Mouse (Mus musculus) layer of hippocampus, adult 2 months (tissue): ENCODE measurements at regions not wholly inside any gene's neighbourhood (a gene's known extent, or its start where the extent isn't known, plus 50 kb on each side); places are given as distances from the start of the nearest gene placed in this dataset.

Source experiments
- DNase-seq, 2 experiments: peaks; one replicate each; pipeline ENCODE4 v3.0.0; 2022; ENCODE audit warnings: low spot score in 2 of 2
- H3K27ac ChIP-seq: fragments of 200-600 bp; 2 replicates; pipeline ENCODE4 v1.8.1; 2022
- H3K4me3 ChIP-seq: fragments of 200-600 bp; 2 replicates; pipeline ENCODE4 v1.8.1; 2022; ENCODE audit warnings: mild to moderate bottlenecking
- CTCF ChIP-seq: fragments of 200-600 bp; conservative IDR thresholded peaks from 2 replicates; pipeline ENCODE4 v1.8.1; 2022; ENCODE audit warnings: antibody characterized with exemption, mild to moderate bottlenecking, moderate library complexity

DNA sequence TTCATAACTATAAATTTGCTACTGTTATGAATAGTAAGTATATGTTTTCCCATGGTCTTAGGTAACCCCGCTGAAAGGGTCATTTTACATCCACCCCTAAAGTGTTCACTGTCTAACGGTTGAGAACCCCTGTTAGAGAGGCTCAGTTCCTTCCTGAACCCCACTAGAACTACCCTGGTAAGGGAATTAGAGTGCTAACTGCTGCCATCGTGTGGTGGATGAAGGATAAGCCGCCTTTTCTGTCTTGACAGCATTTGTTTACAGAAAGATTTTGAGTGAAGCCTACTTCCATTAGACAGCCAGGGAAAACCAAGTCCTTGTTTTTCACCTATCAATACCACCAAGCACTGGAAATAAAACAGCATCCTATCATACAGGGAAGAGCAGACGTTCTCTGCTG, 90.3 kb upstream of the Tbx22 start:
- peak; percentile 70 for TF ChIP-seq CTCF
- H3K4me3 ChIP-seq, result no peak overlapping the region
- peak; percentile 7 to 13 for DNase-seq
- H3K27ac ChIP-seq, result no peak overlapping the region
